ENCODE assay signal across 44 mouse cellular contexts in the genomic region with DNA sequence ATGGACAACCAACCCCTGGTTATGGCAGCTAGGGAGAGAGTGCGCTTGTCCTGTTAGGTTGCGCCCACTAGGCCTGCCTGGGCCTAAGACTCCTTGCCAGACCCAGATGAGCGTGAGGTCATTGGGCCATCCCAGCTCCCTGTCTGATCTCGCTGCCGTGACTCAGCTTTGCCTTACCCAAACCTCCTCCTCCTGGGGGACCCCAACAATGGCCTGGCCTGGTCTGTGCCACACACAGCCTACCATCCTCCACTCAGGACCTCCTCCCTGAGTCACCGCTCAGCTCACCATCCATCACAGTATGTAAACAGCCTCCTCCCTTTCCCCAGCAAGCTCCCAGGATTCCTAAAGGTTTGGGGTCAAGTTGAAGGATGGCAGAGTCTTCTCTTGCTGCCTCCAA. TPM values are rescaled to one million over a fixed set of nuclear protein-coding genes. Genes with fewer than 3 reads are reported as not detected.
"Had no signal": no experiment of that assay in that cellular context is flagged by ENCODE, and none has a peak within 500 bp of the region (broad histone marks: within the 10 kb centered on the region; RNA-seq: fewer than 3 reads in every experiment).

No protein-coding gene starts in this region.

- H3K9me3 ChIP-seq: limb, embryonic 10.5 days; limb, embryonic 12.5 days; limb, embryonic 13.5 days; limb, embryonic 15.5 days; liver, embryonic 12.5 days; liver, embryonic 13.5 days; liver, embryonic 15.5 days; lung, embryonic 15.5 days; megakaryocyte, embryonic 14.5 days; midbrain, embryonic 10.5 days; midbrain, embryonic 12.5 days; midbrain, embryonic 13.5 days; midbrain, embryonic 15.5 days; neural tube, embryonic 12.5 days had no signal

- H3K9ac ChIP-seq: limb, embryonic 12.5 days; limb, embryonic 13.5 days; limb, embryonic 15.5 days; liver, embryonic 12.5 days; liver, embryonic 13.5 days; liver, embryonic 14.5 days; liver, embryonic 15.5 days; liver, postnatal 0 days; lung, embryonic 14.5 days; lung, embryonic 15.5 days; midbrain, embryonic 12.5 days; midbrain, embryonic 13.5 days; midbrain, embryonic 15.5 days; neural tube, embryonic 12.5 days had no signal

- H3K4me2 ChIP-seq: limb, embryonic 12.5 days; limb, embryonic 13.5 days; limb, embryonic 15.5 days; liver, embryonic 11.5 days; liver, embryonic 12.5 days; liver, embryonic 13.5 days; liver, embryonic 15.5 days; lung, embryonic 14.5 days; lung, embryonic 15.5 days; midbrain, embryonic 11.5 days; midbrain, embryonic 12.5 days; midbrain, embryonic 13.5 days; midbrain, embryonic 15.5 days; neural tube, embryonic 12.5 days had no signal

- H3K27me3 ChIP-seq: limb, embryonic 15.5 days; lung, embryonic 15.5 days; midbrain, embryonic 15.5 days had no signal

- DNase-seq: left cerebral cortex, postnatal 4 days; liver; liver, embryonic 13.5 days; liver, postnatal 0 days; lung, adult 18-20 months; lung, adult 2 months; lung, embryonic 14.5 days; lung, postnatal 10 days; lung, postnatal 14 days; lung, postnatal 36 days; lung, postnatal 4 days; midbrain, embryonic 14.5 days had no signal

- H3K36me3 ChIP-seq: limb, embryonic 10.5 days; limb, embryonic 12.5 days; limb, embryonic 13.5 days; limb, embryonic 15.5 days; liver, embryonic 12.5 days; liver, embryonic 13.5 days; liver, embryonic 15.5 days; lung, embryonic 15.5 days; midbrain, embryonic 10.5 days; midbrain, embryonic 12.5 days; midbrain, embryonic 13.5 days; midbrain, embryonic 15.5 days; neural tube, embryonic 12.5 days had no signal

- ATAC-seq: liver, embryonic 12.5 days; liver, postnatal 0 days; lung, postnatal 0 days; midbrain, embryonic 13.5 days; midbrain, embryonic 15.5 days; midbrain, embryonic 16.5 days had no signal

- H3K4me3 ChIP-seq: limb, embryonic 10.5 days; limb, embryonic 12.5 days; limb, embryonic 13.5 days; limb, embryonic 15.5 days; liver, embryonic 12.5 days; liver, embryonic 13.5 days; liver, embryonic 15.5 days; lung, embryonic 15.5 days; megakaryocyte, embryonic 14.5 days; midbrain, embryonic 10.5 days; midbrain, embryonic 12.5 days; midbrain, embryonic 13.5 days; midbrain, embryonic 15.5 days; myocyte; neural tube, embryonic 12.5 days had no signal

- H3K27ac ChIP-seq: limb, embryonic 10.5 days; limb, embryonic 12.5 days; limb, embryonic 13.5 days; limb, embryonic 15.5 days; liver, embryonic 12.5 days; liver, embryonic 13.5 days; liver, embryonic 14.5 days; liver, embryonic 15.5 days; lung, embryonic 15.5 days; macrophage; midbrain, embryonic 10.5 days; midbrain, embryonic 12.5 days; midbrain, embryonic 13.5 days; midbrain, embryonic 15.5 days; neural tube, embryonic 12.5 days had no signal

RNA-seq across cellular contexts. Expression of a gene that starts 9.1 kb away (rescaled TPM):
- total RNA-seq: left cerebral cortex, postnatal 10 days; left cerebral cortex, postnatal 14 days; left cerebral cortex, postnatal 25 days; left cerebral cortex, postnatal 36 days; left cerebral cortex, postnatal 4 days; liver, adult 2 months; megakaryocyte progenitor cell, adult 5-6 weeks; megakaryocyte, adult 5-6 weeks; megakaryocyte-erythroid progenitor cell, adult 5-6 weeks; midbrain, postnatal 0 days; monocyte, adult 5-6 weeks had no signal
- polyA plus RNA-seq: limb, embryonic 10.5 days; limb, embryonic 11.5 days; liver, adult 2 months; liver, embryonic 15.5 days; macrophage; midbrain, embryonic 10.5 days; midbrain, embryonic 11.5 days; midbrain, embryonic 12.5 days; midbrain, embryonic 13.5 days; midbrain, embryonic 16.5 days; myocyte; neural tube, embryonic 11.5 days; neural tube, embryonic 12.5 days had no signal
